Mouse (Mus musculus) myocyte (in vitro differentiated cells): ENCODE results near the gene Isg15. TPM values are rescaled to one million over a fixed set of nuclear protein-coding genes. Genes with fewer than 3 reads are reported as not detected.

Source experiments
- H3K27me3 ChIP-seq: one replicate; pipeline ENCODE4 v1.6.1; 2011; ENCODE audit not compliant: control insufficient read depth, insufficient read depth, insufficient read length
- H3K36me3 ChIP-seq: one replicate; pipeline ENCODE4 v1.6.1; 2011; ENCODE audit not compliant: control insufficient read depth, insufficient read depth
- H3K4me2 ChIP-seq: one replicate; pipeline ENCODE4 v1.6.1; 2011; ENCODE audit warnings: low read depth, control low read depth
- H3K4me3 ChIP-seq: one replicate; pipeline ENCODE4 v1.5.1; 2011; ENCODE audit warnings: mild to moderate bottlenecking, control low read depth, moderate library complexity
- H3K79me2 ChIP-seq: one replicate; pipeline ENCODE4 v1.6.1; 2011; ENCODE audit not compliant: control insufficient read depth, insufficient read depth
- H3ac ChIP-seq: one replicate; pipeline ENCODE4 v1.6.1; 2011; ENCODE audit not compliant: control insufficient read depth, insufficient read length
- CEBPB ChIP-seq: IDR thresholded peaks from 2 replicates; pipeline ENCODE4 v1.6.1; 2011; ENCODE audit warnings: mild to moderate bottlenecking, moderate library complexity; ENCODE audit not compliant: poor library complexity, insufficient read depth, severe bottlenecking
- E2F4 ChIP-seq: IDR thresholded peaks from one replicate; pipeline ENCODE4 v1.6.1; 2011; ENCODE audit warnings: mild to moderate bottlenecking, control low read depth, moderate library complexity; ENCODE audit not compliant: insufficient read depth
- MAX ChIP-seq: IDR thresholded peaks from one replicate; pipeline ENCODE4 v1.6.1; 2011; ENCODE audit warnings: low read depth, mild to moderate bottlenecking, control low read depth
- MYOD1 ChIP-seq, 3 experiments: IDR thresholded peaks; one replicate each; pipeline ENCODE4 v1.6.1; 2011; ENCODE audit warnings: control low read depth in 2 of 3, low read depth in 2 of 3, mild to moderate bottlenecking in 2 of 3, moderate library complexity in 1 of 3; ENCODE audit not compliant: insufficient read length in 2 of 3, control insufficient read depth in 1 of 3
- MYOG ChIP-seq, 3 experiments: IDR thresholded peaks; one replicate each; pipeline ENCODE4 v1.6.1; 2011; ENCODE audit warnings: control low read depth in 2 of 3, low read depth in 2 of 3, mild to moderate bottlenecking in 2 of 3; ENCODE audit not compliant: insufficient read length in 2 of 3, control insufficient read depth in 1 of 3, insufficient read depth in 1 of 3
- POLR2A ChIP-seq: IDR thresholded peaks from one replicate; pipeline ENCODE4 v1.6.1; 2011; ENCODE audit warnings: low read depth, mild to moderate bottlenecking, control low read depth, moderate library complexity; ENCODE audit not compliant: insufficient read length
- POLR2AphosphoS2 ChIP-seq: IDR thresholded peaks from one replicate; pipeline ENCODE4 v1.6.1; 2011; ENCODE audit warnings: low read depth, control low read depth; ENCODE audit not compliant: insufficient read length
- REST ChIP-seq: IDR thresholded peaks from one replicate; pipeline ENCODE4 v1.6.1; 2011; ENCODE audit warnings: mild to moderate bottlenecking, control low read depth, moderate library complexity; ENCODE audit not compliant: insufficient read depth, insufficient read length
- SRF ChIP-seq: IDR thresholded peaks from one replicate; pipeline ENCODE4 v1.6.1; 2011; ENCODE audit warnings: low read depth; ENCODE audit not compliant: control insufficient read depth, insufficient read length
- TCF12 ChIP-seq: IDR thresholded peaks from one replicate; pipeline ENCODE4 v1.6.1; 2011; ENCODE audit warnings: mild to moderate bottlenecking, control low read depth; ENCODE audit not compliant: poor library complexity, insufficient read depth, severe bottlenecking
- TCF3 ChIP-seq: IDR thresholded peaks from one replicate; pipeline ENCODE4 v1.6.1; 2011; ENCODE audit warnings: low read depth, control low read depth; ENCODE audit not compliant: insufficient read length
- USF1 ChIP-seq: IDR thresholded peaks from one replicate; pipeline ENCODE4 v1.6.1; 2011; ENCODE audit warnings: low read depth, mild to moderate bottlenecking, control low read depth, moderate library complexity
- polyA plus RNA-seq: library from polyadenylated mRNA; unstranded; fragments of >200 nt; fragmentation: generic; extraction: Trizol; gene quantifications from one replicate; pipeline ENCODE4 v1.2.1, GENCODE M21; 2012; ENCODE audit warnings: missing spikeins

Gene Isg15
- polyA plus RNA-seq, 1 experiment = 12.4 TPM

- no peaks in the 10 kb centered on the region for H3K79me2 ChIP-seq
- no peak overlapping the region for H3K4me3 ChIP-seq
- no peak overlapping the region for H3K4me2 ChIP-seq
- H3K27me3 ChIP-seq = no peaks in the 10 kb centered on the region
- H3K36me3 ChIP-seq = no peaks in the 10 kb centered on the region
- no peak overlapping the region for H3ac ChIP-seq
- no peak for TF ChIP-seq MYOD1 (IDR thresholded peaks at IDR 0.05; ENCODE audit: control insufficient read depth in 1 of 3, insufficient read length in 2 of 3, low read depth in 2 of 3)
- TF ChIP-seq POLR2AphosphoS2 = no peak
- no peak for TF ChIP-seq TCF12
- no peak for TF ChIP-seq E2F4
- TF ChIP-seq SRF = no peak
- TF ChIP-seq MYOG (IDR thresholded peaks at IDR 0.05; ENCODE audit: control insufficient read depth in 1 of 3, insufficient read depth in 1 of 3, insufficient read length in 2 of 3, low read depth in 2 of 3) = no peak
- TF ChIP-seq POLR2A = no peak
- no peak for TF ChIP-seq USF1
- no peak for TF ChIP-seq TCF3
- no peak for TF ChIP-seq MAX
Measured at GRCm38 (mm10) chr4:156188811-156189323, 11.8 kb downstream of the Isg15 start.

DNA sequence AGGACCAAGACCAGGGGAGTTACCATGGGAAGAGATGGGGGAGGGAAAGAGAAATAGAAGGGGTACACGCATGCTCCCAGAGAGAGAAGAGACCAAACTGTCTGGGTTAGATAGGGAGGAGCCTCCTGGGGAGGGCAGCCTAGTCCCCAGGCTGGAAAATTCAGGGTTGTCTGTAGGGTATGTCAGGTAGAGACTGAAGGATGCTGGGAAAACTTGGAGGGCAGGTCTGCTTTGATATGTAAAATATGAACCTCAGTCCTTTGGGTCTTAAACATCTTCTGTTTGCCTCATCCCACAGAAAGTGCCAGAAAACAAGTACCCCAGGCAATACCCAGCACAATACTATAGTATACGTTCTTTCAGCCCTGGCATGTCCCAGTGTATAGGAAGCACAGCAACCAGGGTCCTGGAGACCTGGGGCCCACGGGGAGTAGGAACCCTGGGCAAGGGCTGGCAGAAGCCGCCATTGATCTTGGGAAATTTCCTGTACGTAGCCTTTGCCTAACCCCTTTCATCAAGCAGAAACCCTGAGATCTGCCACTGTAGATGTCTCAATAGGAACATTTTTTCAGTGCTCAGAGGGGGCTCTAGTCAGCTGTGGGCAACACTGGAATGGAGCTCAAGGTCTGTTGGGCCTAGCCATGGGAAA is 12.3 kb downstream of the Isg15 start:
- Histone ChIP-seq H3K27me3 (no peaks in the 10 kb centered on the region), H3K4me3 (no peak overlapping the region), H3K4me2 (no peak overlapping the region), H3K36me3 (no peaks in the 10 kb centered on the region), H3ac (no peak overlapping the region), H3K79me2 (no peaks in the 10 kb centered on the region)
- TF ChIP-seq POLR2A (no peak), REST (no peak), CEBPB (no peak), E2F4 (no peak), TCF3 (no peak), MYOG (IDR thresholded peaks at IDR 0.05; ENCODE audit: control insufficient read depth in 1 of 3, insufficient read depth in 1 of 3, insufficient read length in 2 of 3, low read depth in 2 of 3) (no peak), SRF (no peak), MAX (no peak), TCF12 (no peak), USF1 (no peak), MYOD1 (IDR thresholded peaks at IDR 0.05; ENCODE audit: control insufficient read depth in 1 of 3, insufficient read length in 2 of 3, low read depth in 2 of 3) (no peak), POLR2AphosphoS2 (no peak)

DNA sequence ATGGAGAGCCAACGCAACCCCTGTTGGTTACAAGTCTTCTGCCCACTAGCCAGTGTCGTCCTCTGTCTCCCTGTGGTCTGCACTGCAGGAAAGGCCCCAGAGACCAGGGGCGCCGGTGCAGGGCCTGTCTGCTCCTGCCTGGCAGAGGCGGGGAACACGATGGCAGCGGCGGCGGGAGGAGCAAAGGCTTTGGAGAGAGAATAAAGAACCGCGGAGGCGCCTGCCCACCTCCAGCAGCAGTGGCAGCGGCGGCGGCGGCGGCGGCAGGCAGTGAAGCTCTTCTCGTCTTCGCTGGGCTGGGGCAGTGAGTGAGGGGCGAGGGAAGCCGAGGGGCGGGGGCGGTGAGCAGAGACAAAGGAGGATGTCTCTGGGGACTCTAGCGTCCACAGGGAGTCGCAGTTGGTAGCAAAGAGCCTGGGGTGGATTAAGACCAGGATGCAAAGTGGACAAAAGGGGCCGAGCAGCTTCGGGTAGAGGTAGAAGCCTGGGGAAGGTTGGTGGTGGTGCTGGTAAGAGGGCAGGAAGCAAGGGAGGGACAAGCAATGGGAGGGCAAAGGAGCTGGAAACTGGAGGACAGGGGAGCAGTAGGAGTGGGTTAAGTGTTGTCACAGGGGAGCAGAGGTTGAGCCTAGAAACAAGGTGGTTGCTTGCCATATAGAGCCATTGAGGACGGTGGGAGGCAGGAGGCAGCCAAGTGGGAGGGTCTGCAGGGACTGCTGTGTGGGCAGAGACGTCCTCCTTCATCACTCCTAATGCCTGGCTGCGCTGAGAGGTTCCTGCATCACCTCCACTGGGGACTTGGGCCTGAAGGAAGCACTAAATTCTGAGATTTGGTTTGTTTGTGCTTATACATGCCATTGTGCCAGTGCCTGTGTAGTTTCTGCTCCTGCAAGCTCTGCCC is 14.4 kb downstream of the Isg15 start:
- Histone ChIP-seq H3K79me2 (no peaks in the 10 kb centered on the region), H3ac (no peak overlapping the region), H3K27me3 (no peaks in the 10 kb centered on the region), H3K4me2 (no peak overlapping the region), H3K36me3 (no peaks in the 10 kb centered on the region), H3K4me3 (no peak overlapping the region)
- TF ChIP-seq USF1 (no peak), E2F4 (no peak), MAX (no peak), CEBPB (no peak), MYOD1 (IDR thresholded peaks at IDR 0.05; ENCODE audit: control insufficient read depth in 1 of 3, insufficient read length in 2 of 3, low read depth in 2 of 3) (no peak), SRF (no peak)

- Histone ChIP-seq H3K36me3 (no peaks in the 10 kb centered on the region), H3K4me2 (no peak overlapping the region), H3ac (no peak overlapping the region), H3K4me3 (no peak overlapping the region), H3K79me2 (no peaks in the 10 kb centered on the region), H3K27me3 (no peaks in the 10 kb centered on the region)
- no peak for TF ChIP-seq SRF
Measured at GRCm38 (mm10) chr4:156185456-156185949, 15.1 kb downstream of the Isg15 start.

- no peak for TF ChIP-seq MAX
- TF ChIP-seq MYOD1 (IDR thresholded peaks at IDR 0.05; ENCODE audit: control insufficient read depth in 1 of 3, insufficient read length in 2 of 3, low read depth in 2 of 3) = peak in 1 of 3 experiments; percentile 17
- Histone ChIP-seq H3ac (no peak overlapping the region), H3K27me3 (no peaks in the 10 kb centered on the region), H3K4me2 (no peak overlapping the region), H3K4me3 (no peak overlapping the region), H3K79me2 (no peaks in the 10 kb centered on the region), H3K36me3 (no peaks in the 10 kb centered on the region)
Measured at GRCm38 (mm10) chr4:156184291-156184954, 16.2 kb downstream of the Isg15 start.
